Mouse (Mus musculus) C2C12 (cell line): ENCODE data around the gene Stmn1. TPM values are rescaled to one million over a fixed set of nuclear protein-coding genes. Genes with fewer than 3 reads are reported as not detected.

Experiments
- H3K27me3 ChIP-seq: one replicate; pipeline ENCODE4 v1.6.1; 2011; ENCODE audit not compliant: control insufficient read depth, insufficient read depth, insufficient read length
- H3K36me3 ChIP-seq: one replicate; pipeline ENCODE4 v1.6.1; 2011; ENCODE audit not compliant: control insufficient read depth, insufficient read depth
- H3K4me3 ChIP-seq: one replicate; pipeline ENCODE4 v1.5.1; 2011; ENCODE audit warnings: mild to moderate bottlenecking, control low read depth; ENCODE audit not compliant: poor library complexity, insufficient read depth, severe bottlenecking
- H3K79me2 ChIP-seq: one replicate; pipeline ENCODE4 v1.6.1; 2011; ENCODE audit not compliant: control insufficient read depth, insufficient read depth
- H3K79me3 ChIP-seq: one replicate; pipeline ENCODE4 v1.6.1; 2011; ENCODE audit warnings: low read depth, control low read depth
- H3ac ChIP-seq: one replicate; pipeline ENCODE3; 2011; ENCODE audit warnings: low read depth; ENCODE audit not compliant: control insufficient read depth, insufficient read length
- CEBPB ChIP-seq: IDR thresholded peaks from one replicate; pipeline ENCODE4 v1.6.1; 2011; ENCODE audit warnings: low read depth, mild to moderate bottlenecking, control low read depth, moderate library complexity
- CTCF ChIP-seq: IDR thresholded peaks from one replicate; pipeline ENCODE4 v1.5.1; 2011; ENCODE audit not compliant: control insufficient read depth, insufficient read depth, insufficient read length
- FOSL1 ChIP-seq: IDR thresholded peaks from one replicate; pipeline ENCODE4 v1.8.0; 2011; ENCODE audit warnings: mild to moderate bottlenecking, low read length; ENCODE audit not compliant: poor library complexity, insufficient read depth, severe bottlenecking
- MAX ChIP-seq: IDR thresholded peaks from one replicate; pipeline ENCODE4 v1.6.1; 2011; ENCODE audit warnings: mild to moderate bottlenecking, control low read depth
- MYOD1 ChIP-seq: IDR thresholded peaks from one replicate; pipeline ENCODE4 v1.6.1; 2011; ENCODE audit warnings: low read depth; ENCODE audit not compliant: control insufficient read depth, insufficient read length
- MYOG ChIP-seq: IDR thresholded peaks from one replicate; pipeline ENCODE4 v1.6.1; 2011; ENCODE audit not compliant: control insufficient read depth, insufficient read length; ENCODE audit errors: extremely low read depth
- USF1 ChIP-seq: IDR thresholded peaks from one replicate; pipeline ENCODE4 v1.6.1; 2011; ENCODE audit warnings: low read depth, mild to moderate bottlenecking, control low read depth, moderate library complexity
- polyA plus RNA-seq: library from polyadenylated mRNA; unstranded; fragments of >200 nt; fragmentation: generic; extraction: Trizol; gene quantifications from one replicate; pipeline ENCODE4 v1.2.1, GENCODE M21; 2012; ENCODE audit warnings: missing spikeins

Stmn1 gene
- polyA plus RNA-seq, 1 experiment = 349 TPM

DNA sequence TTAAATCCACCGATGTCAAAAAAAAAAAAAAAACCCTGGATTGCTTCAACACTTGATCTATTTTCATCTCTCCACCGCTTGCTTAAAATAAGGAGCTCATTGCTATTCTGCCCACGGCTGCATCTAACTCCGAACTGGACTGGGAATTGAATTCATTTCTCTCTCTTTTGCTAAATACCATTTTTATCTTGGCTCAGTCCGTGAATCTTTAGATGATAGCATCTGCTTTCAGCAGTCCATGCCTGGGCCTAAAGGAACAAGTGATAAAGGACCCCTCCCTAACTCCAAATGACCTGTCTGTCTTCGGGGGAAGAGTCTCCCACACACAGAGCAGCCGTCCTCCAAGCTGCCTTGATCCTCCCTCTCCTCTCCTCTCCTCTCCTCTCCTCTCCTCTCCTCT is 23.2 kb upstream of the Stmn1 start:
- Histone ChIP-seq H3ac (no peak overlapping the region), H3K36me3 (no peaks in the 10 kb centered on the region), H3K27me3 (peaks cover 12% of the 10 kb centered on the region), H3K79me3 (no peaks in the 10 kb centered on the region), H3K79me2 (no peaks in the 10 kb centered on the region), H3K4me3 (no peak overlapping the region)
- TF ChIP-seq CEBPB = no peak
- TF ChIP-seq FOSL1 = no peak
- TF ChIP-seq USF1 = no peak
- no peak for TF ChIP-seq MYOG
- TF ChIP-seq MYOD1 = no peak
- no peak for TF ChIP-seq MAX
- no peak for TF ChIP-seq CTCF

DNA sequence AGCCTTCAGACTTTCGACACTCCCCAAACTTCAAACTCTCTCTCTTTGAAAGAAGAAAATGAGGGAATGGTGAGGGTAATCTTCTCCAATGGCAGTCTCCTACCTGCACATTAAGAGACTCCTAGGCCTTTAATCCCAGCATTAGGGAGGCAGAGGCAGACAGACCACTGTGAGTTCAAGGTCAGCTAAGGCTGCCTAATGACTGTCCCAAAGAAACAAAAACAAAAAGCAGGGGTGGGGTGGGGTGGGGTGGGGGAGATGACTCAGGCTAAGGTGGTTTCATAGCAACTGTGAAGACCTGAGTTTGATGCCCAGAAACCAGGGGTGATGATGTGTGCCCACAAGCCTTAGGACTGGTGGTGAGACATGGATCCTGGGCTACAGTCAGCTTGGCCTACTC is 22.6 kb upstream of the Stmn1 start:
- H3K79me2 ChIP-seq = no peaks in the 10 kb centered on the region
- H3K36me3 ChIP-seq = no peaks in the 10 kb centered on the region
- no peaks in the 10 kb centered on the region for H3K79me3 ChIP-seq
- peaks cover 17% of the 10 kb centered on the region for H3K27me3 ChIP-seq
- no peak overlapping the region for H3K4me3 ChIP-seq
- no peak for TF ChIP-seq CTCF
- no peak for TF ChIP-seq FOSL1
- no peak for TF ChIP-seq MYOG
- no peak for TF ChIP-seq MAX
- no peak for TF ChIP-seq MYOD1
- TF ChIP-seq CEBPB = no peak
- TF ChIP-seq USF1 = no peak
- no peak overlapping the region for H3ac ChIP-seq

GRCm38 (mm10) chr4:134447966-134448365 is 20.2 kb upstream of the Stmn1 start:
- no peak for TF ChIP-seq MYOG
- TF ChIP-seq USF1 = no peak
- TF ChIP-seq CEBPB = no peak
- no peak for TF ChIP-seq FOSL1
- no peak for TF ChIP-seq MAX
- no peak for TF ChIP-seq MYOD1
- TF ChIP-seq CTCF = no peak
- H3K79me2 ChIP-seq = no peaks in the 10 kb centered on the region
- peaks cover 30% of the 10 kb centered on the region for H3K27me3 ChIP-seq
- H3ac ChIP-seq = no peak overlapping the region
- H3K36me3 ChIP-seq = no peaks in the 10 kb centered on the region
- H3K79me3 ChIP-seq = no peaks in the 10 kb centered on the region
- no peak overlapping the region for H3K4me3 ChIP-seq

DNA sequence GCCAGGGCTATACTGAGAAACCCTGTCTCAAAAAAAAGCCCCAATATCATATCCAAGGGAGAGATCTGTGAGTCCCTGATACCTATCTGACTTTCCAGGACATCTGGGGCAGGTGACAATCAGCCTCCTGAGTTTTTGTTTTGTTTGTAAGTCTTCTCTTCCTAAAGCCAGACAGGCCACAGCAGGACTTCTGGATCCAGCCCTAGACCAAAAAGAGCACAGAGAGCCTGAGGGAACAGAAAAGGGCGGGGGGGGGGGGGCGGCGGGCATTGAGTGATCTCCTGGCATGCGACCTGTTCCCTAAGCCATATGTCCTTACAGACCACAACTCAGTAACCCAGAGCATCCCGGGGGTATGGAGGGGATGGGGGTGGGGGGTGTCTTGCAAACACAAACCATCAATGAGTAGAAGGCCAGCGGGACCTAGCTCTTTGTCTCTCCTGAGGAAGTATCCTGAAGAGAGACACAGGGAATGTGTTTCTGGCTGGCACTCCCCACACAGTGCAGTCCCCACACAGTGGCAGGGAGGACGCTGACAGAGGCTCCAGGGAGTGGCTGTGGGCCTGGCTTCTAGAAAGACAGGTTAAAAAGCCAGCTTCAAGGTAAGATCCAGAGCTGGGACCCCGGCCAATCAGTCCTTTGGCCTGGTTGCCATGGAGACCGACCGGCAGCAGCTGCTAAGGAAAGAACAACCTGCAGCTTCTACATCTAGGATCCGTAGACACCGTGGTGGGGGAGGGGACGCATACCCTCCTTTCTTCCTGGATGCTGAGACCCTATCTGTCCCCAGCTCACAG is 18.3 kb upstream of the Stmn1 start:
- H3K27me3 ChIP-seq = peaks cover 43% of the 10 kb centered on the region
- no peaks in the 10 kb centered on the region for H3K79me3 ChIP-seq

DNA sequence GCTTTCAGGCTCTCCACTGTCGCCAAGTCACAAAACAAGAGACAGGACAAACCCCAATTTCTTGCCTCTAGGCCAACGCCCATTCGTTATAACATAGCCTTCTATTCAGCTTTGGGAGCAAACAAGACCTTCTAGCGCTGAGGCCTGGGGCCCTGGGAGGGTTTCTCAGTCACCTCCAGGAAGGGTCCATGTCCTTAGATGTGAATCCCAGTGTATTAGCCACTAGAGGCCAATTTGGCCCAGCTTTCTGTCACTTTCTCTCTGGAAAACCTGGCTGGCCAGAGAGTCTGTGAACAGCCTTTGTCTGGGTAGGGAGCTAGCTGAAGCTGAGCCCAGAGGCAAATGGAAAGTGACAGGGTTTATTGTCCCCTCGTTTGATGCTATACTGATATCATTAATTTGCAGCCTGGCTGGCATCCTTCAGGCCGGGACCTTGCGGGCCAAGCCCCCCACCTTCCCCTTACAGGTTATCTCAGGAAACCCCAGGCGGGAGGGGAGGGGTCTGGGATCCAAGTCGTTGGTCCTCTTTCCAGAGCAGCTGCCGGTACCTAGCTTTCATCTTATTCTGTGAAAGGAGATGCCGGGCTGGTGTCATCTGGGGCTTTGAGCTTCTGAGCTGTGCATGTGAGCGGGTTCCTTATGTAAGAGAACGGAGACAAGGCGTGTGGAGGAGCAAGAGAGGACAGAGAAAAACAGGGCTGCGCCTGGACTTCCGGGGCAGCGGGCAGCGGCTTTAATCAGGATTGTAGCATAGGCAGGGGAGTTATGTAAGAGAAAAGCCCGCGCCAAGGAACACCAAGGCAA is 17.5 kb upstream of the Stmn1 start:
- Histone ChIP-seq H3K79me2 (no peaks in the 10 kb centered on the region), H3ac (no peak overlapping the region), H3K36me3 (no peaks in the 10 kb centered on the region), H3K79me3 (no peaks in the 10 kb centered on the region), H3K27me3 (peaks cover 47% of the 10 kb centered on the region), H3K4me3 (no peak overlapping the region)
- TF ChIP-seq CTCF = no peak
- TF ChIP-seq CEBPB = no peak
- TF ChIP-seq USF1 = no peak
- no peak for TF ChIP-seq MYOG
- no peak for TF ChIP-seq MYOD1
- no peak for TF ChIP-seq FOSL1
- no peak for TF ChIP-seq MAX

More for the DNA sequence above, 18.3 kb upstream of the Stmn1 start:
- TF ChIP-seq CTCF (no peak), MYOG (no peak)
- Histone ChIP-seq H3K4me3 (no peak overlapping the region), H3ac (no peak overlapping the region), H3K36me3 (no peaks in the 10 kb centered on the region), H3K79me2 (no peaks in the 10 kb centered on the region)
